Mouse (Mus musculus) cerebellum, adult 2 months (tissue): Measurements from ENCODE around the gene Fanca.
A peak's percentile ranks its signal among the peaks of the same experiment; 100 is the strongest.

ENCODE experiments used
- CTCF ChIP-seq: fragments of 200-500 bp; IDR thresholded peaks from 2 replicates; pipeline ENCODE4 v1.5.1; 2011; ENCODE audit warnings: low read depth, mild to moderate bottlenecking, control low read depth, low read length, moderate library complexity, borderline replicate concordance; ENCODE audit not compliant: insufficient read depth
- POLR2A ChIP-seq: fragments of 200-500 bp; IDR thresholded peaks from 2 replicates; pipeline ENCODE4 v1.6.1; 2011; ENCODE audit warnings: low read length, control low read depth, borderline replicate concordance; ENCODE audit not compliant: insufficient read depth

GRCm38 (mm10) chr8:123319522-123320164, 1.3 kb upstream of the Fanca start:
- peak; percentile 70; the same call in 1 of the 2 replicates for TF ChIP-seq CTCF
- no peak for TF ChIP-seq POLR2A
